Mouse (Mus musculus): ENCODE data around the gene BC048562. TPM values are rescaled to one million over a fixed set of nuclear protein-coding genes. Genes with fewer than 3 reads are reported as not detected.

Gene BC048562
- polyA plus RNA-seq, 1 experiment, result not detected

DNA sequence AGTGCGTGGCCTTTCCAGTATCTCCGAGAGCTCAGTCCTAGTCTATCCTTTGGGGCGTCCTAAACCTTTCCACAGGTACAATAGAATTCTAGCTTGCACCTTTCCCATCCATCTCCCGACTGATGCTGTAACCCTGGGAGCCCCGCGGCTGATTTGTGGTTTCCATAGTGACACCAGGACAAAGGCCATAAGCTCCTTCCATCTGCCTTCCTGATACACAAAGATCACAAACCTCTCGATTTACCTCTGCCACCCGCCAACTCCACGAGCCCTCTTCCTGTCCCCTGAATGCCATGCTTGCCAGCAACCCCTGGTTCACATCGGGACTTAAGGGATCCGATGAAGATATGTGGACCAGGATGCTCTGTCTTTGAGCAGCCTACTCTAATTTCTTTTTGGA is 43.0 kb downstream of the BC048562 start:
- DNase-seq (ENCODE audit: low spot score), result no peak

- no peak for DNase-seq (ENCODE audit: low spot score)
These were observed 43.6 kb downstream of the BC048562 start, which contains the start of gene Lamb2 for GRCm38 (mm10) chr9:108479721-108480351. Gene Lamb2, plus strand, starts transcription at chr9:108479736.

- DNase-seq (ENCODE audit: low spot score), result no peak
These were observed 44.7 kb downstream of the BC048562 start for GRCm38 (mm10) chr9:108480813-108481519.

- no peak for DNase-seq (ENCODE audit: low spot score)
These were observed 45.4 kb downstream of the BC048562 start for GRCm38 (mm10) chr9:108481520-108482210.

DNA sequence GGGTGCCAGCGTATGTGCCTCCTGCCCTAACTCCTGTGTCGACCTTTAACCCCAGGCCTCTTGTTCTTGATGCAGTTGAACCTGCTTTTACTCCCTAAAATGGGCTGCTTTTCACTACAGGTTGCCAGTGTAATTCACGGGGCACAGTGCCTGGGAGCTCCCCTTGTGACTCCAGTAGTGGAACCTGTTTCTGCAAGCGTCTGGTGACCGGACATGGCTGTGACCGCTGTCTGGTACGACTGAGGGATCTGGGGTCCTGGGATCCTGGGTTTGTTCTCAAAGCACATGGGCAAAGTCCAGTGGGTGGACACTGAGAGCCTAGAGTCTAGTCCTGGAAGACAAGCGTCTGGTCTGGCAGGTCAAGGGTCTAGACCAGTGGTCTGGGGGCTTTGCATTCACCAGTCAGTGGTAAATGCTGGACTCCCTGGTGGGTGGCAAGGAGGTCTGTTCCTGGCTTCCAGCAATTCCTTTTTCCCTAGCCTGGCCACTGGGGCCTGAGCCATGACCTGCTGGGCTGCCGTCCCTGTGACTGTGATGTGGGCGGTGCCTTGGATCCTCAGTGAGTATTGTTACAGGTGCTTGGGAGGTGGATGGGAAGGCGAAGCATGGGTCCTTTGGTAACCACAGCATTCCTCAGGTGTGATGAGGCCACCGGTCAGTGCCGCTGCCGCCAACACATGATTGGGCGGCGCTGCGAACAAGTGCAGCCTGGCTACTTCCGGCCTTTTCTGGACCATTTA is 46.9 kb downstream of the BC048562 start:
- no peak for DNase-seq (ENCODE audit: low spot score)

- no peak for DNase-seq (ENCODE audit: low spot score)
These were observed 47.7 kb downstream of the BC048562 start for GRCm38 (mm10) chr9:108484021-108484420.

DNA sequence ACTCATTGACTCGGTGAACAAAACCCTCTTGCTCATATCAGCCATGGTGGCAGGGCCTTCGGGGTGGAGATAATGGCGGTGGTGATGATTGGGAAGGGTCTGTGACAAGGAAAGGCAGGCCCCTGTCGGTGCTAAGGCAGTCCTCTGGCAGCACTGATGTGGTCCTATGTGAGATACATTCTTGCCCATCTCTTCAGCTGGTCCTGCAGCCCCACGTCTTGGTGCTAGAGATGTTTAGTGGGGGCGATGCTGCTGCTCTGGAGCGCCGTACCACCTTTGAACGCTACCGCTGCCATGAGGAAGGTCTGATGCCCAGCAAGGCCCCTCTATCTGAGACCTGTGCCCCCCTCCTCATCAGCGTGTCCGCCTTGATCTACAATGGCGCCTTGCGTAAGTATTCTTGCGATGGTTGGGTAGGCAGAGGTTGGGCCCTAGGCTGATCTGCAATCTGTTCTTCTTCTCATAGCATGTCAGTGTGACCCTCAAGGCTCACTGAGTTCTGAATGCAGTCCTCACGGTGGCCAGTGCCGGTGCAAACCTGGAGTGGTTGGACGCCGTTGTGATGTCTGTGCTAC is 49.1 kb downstream of the BC048562 start:
- no peak for DNase-seq (ENCODE audit: low spot score)

- DNase-seq (ENCODE audit: low spot score), result no peak
These were observed 50.8 kb downstream of the BC048562 start for GRCm38 (mm10) chr9:108486973-108487530.

DNA sequence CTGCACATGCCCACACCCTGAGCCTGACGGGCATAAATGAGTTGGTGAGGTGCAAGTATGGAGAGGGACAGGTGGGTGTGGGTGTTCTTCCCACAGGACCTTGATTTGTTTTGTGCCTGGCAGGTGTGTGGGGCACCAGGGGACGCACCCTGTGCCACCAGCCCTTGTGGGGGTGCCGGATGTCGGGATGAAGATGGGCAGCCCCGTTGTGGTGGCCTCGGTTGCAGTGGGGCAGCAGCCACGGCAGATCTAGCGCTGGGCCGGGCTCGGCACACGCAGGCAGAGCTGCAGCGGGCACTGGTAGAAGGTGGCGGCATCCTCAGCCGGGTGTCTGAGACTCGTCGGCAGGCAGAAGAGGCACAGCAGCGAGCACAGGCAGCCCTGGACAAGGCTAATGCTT is 52.1 kb downstream of the BC048562 start:
- no peak for DNase-seq (ENCODE audit: low spot score)

- DNase-seq (ENCODE audit: low spot score), result no peak
These were observed 52.9 kb downstream of the BC048562 start for GRCm38 (mm10) chr9:108489215-108489614.

- DNase-seq (ENCODE audit: low spot score), result no peak
These were observed 53.6 kb downstream of the BC048562 start for GRCm38 (mm10) chr9:108489702-108490558.

- DNase-seq (ENCODE audit: low spot score), result peak; percentile 79
These were observed 54.4 kb downstream of the BC048562 start, which contains the start of gene Usp19 for GRCm38 (mm10) chr9:108490559-108491285. Gene Usp19, plus strand, starts transcription at chr9:108490602.

DNA sequence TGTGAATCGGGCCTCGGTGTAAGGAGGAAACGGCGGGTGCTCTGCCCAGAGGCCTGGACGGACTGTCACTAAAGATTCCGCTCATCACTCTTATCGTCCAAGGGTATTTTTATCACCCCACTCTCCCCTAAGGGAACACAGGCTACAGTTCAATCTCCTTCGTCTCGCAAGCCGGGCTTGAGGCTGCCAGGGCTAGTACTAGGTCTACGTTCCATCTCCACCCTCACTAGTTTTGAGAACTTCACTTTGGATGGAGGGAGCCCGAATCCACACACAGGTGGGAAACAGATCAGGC is 55.0 kb downstream of the BC048562 start:
- no peak for DNase-seq (ENCODE audit: low spot score)

GRCm38 (mm10) chr9:108492043-108492750 is 55.9 kb downstream of the BC048562 start:
- no peak for DNase-seq (ENCODE audit: low spot score)

DNA sequence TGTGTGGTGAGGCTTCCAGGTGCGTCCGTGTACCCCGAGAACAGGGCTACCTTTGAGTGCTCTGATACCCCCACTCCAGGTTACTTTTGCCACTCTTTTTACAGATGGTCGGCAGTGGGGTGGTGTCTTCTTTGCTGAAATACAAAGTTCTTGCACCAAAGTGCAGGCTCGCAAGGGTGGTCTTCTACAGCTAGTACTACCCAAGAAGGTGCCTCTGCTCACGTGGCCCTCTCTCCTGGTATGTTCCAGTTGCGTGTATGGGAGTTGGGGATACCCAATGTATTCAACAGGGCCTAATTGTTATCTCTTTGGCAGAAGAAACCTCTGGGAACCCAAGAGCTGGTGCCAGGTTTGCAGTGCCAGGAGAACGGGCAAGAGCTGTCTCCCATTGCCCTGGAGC is 57.0 kb downstream of the BC048562 start:
- no peak for DNase-seq (ENCODE audit: low spot score)

- no peak for DNase-seq (ENCODE audit: low spot score)
These were observed 58.0 kb downstream of the BC048562 start for GRCm38 (mm10) chr9:108494146-108494825.

- no peak for DNase-seq (ENCODE audit: low spot score)
These were observed 58.6 kb downstream of the BC048562 start for GRCm38 (mm10) chr9:108494905-108495304.
